Mouse (Mus musculus) cerebellum, adult 9-11 months (tissue): Measurements from ENCODE around the gene Tox2.
A peak's percentile ranks its signal among the peaks of the same experiment; 100 is the strongest.

Experiments used
- DNase-seq: peaks from one replicate; pipeline ENCODE4 v3.0.0; 2022

Gene Tox2

DNA sequence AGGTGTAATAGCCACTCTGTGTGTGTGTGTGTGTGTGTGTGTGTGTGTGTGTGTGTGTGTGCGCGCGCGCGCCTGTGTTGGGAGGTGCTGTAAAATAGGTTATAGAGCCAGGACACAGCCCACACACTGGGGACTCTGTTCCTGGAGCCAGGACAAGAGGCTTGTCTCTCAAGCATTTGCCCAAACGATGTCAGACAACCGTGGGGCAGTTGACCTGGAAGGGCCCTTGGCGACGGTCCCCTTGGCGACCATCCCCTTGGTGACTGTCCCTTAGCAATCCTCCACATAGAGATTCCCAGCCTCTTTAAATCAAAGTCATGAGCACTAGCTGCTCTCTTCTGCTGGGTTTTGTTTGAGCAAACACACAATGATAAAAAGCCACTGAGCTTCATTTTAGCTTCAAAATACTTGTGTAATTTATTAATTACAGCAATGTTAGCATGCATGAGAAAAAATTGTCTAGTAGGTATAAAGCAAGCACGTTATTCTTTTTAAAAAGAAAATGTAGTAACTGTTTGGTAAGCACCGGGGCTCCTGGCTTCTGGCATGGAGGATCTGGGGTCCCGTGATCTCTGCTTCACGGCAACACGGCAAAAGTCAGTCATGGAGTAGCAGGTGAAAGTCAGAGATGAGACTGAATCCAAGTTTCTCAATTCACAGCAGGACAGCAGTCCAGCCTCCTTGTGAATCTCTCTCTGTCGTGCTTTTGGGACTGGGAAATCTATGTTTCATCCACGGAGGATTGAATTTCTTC, 3.0 kb downstream of the Tox2 start:
- DNase-seq = peak; percentile 9

DNA sequence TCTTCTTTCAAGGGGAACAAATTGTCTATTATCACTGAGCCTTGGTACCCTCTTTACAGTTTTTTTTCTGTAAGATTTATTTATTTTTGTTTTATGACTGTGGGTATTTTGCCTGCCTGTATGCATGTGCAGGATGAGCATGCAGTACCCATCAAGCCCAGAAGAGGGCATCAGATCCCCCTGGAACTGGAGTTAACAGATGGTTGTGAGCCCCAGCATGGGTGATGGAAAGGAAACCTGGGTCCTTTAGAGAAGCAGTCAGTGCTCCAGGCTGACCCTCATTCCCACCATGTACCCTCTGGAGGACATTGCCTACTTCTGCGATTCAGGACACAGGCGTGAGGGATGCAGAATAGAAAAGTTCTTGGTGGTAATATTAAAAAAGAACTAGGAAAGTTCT, 4.4 kb downstream of the Tox2 start:
- no peak for DNase-seq

DNA sequence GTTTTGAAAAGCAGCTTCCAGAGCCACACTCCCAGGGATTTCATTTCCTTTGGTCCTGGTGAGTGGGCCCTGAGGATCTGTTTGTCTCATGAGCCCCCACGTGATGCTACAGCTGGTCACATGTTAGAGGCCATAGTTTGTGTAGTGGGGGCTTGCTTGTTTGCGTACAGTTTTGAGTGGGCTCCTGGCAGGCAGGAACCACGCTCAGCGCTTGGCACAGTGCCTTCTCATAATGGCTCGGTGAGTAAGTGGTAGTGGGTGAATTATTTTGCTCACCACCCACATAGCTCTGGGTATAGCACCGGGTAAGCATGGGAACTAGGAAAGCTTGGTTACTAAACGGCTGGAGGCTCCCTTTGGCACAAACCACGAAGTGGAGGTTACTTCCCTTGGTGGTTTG, 6.2 kb downstream of the Tox2 start:
- DNase-seq = no peak

DNA sequence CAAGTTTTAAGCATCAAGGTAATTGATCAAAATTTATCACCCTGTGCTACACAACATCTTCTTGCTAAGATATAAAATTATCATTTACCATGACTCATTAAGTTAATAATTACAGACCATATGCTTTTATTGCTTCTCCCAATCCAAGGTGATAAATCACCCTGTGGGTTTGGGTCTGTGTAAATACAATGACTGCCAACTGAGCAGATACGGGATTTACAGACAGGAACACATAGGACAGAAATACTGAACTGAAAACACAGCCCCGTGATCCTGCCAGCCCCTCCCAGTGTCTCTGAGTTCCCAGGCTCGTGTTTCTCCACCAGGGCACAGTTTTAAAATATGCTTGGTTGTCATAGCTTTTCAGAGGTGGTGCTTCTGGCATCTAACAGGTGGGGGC, 10.2 kb downstream of the Tox2 start:
- DNase-seq = no peak

DNA sequence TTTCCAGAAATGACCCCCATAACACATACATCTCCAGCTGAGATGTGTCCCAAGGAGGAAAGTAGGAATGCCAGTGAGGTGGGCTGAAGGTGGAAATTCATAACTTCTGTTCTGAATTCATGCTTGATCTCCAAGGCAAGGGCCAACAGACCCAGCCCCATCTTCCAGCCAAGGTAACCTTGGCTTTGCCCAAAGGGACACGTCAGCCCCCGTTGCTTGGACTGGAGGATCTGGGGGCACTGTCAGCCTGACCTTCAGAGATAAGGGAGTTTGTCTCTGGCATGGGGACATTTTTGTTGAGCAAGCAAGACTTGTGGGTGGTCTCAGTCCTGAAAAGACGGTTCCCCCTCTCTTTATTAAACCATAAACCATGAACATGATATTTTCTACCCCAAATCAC, 15.2 kb downstream of the Tox2 start:
- no peak for DNase-seq

DNA sequence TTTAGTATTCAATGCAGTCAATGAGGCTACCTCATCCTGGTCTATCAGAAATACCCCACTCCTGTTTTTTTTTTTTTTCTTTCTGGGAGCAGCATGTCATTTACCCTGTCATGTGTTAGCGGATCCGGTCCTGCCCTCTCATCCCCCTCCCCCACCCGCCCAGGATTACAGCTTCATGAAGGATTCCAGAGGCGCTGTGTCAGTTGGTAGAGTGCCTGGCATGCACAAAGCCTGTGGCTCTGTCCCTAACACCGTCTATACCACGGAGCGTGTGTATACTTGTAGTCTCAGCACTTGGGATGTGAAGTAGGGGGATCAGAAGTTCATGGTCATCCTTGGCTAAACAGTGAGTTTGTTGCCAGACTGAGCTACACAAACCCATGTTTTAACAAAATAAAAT, 15.6 kb downstream of the Tox2 start:
- DNase-seq = no peak

DNA sequence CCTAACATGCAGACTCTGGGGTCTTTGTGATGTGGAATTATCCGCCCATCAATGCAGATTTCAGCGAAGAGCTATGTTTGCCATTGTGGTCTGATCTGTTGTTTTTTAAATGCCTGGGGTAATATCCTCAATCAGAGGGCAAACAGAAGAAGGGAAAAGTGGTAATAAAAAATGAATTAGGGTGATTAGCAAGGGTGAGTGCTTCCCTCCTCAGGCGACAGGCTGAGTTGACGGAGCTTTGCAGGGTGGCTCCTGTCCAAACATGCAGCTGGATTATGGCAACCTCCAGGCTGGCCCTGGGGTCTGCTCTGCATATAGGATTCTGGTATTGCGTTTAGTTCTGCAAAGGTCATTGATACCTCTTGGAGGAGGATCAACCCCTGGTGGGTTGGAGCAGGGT, 16.5 kb downstream of the Tox2 start:
- no peak for DNase-seq

DNA sequence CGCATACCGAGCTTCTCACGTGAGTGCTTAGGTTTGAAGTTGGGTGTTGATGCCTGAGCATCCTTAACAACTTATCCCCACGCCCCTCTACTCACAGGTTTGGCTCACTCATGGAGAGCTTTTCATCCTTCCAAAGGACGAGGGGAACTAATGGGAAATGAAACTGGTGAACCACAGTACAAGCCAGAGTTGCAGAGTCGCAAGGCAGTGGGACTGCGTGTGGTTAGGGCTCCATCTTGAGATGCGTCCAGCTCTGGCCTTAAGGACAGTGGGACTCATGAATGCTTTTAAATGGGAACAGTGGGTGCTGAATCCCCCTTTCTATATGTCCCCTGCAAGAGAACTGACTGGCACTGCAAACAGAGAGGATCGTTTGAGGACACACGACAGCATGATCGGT, 17.8 kb downstream of the Tox2 start:
- DNase-seq = no peak

DNA sequence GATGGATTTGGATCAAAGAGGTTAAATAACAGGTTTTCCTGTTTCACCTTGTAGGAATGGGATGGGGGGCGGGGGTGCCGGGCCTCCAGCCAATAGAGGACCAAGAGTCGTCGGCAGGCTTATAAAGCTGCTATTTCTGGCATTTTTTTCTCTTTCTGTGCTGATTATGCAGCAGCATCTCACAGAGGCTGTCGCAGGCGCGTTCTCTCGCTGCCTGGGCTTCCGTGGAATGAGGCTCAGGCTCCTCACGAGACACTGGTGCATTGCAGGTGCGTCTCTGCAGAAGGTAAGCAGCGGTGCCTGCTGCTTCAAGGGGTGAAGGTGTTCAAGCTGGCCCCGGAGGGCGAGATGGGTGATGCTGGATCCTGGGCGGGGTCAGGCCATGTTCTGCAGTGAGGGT, 22.4 kb downstream of the Tox2 start:
- no peak for DNase-seq

DNA sequence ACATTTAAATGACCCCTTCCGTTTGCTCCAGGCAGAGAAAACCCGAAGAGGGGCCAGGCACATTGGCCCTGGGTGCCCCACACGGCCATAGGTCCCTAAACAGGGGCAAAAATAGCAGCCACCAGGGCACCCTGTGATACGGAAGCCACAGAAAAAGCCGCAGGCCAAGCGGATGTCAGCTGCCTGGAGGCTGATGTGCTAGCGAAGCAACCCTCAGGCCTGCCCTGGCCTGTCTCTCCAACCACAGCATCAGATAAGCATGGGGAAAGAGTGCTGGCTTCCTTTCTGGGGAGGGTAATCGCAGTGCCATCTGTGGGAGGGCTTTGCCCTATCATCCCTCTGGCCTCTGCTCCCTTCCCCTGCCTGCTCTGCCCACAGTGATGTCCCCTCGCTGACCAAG, 26.1 kb downstream of the Tox2 start:
- DNase-seq = no peak

DNA sequence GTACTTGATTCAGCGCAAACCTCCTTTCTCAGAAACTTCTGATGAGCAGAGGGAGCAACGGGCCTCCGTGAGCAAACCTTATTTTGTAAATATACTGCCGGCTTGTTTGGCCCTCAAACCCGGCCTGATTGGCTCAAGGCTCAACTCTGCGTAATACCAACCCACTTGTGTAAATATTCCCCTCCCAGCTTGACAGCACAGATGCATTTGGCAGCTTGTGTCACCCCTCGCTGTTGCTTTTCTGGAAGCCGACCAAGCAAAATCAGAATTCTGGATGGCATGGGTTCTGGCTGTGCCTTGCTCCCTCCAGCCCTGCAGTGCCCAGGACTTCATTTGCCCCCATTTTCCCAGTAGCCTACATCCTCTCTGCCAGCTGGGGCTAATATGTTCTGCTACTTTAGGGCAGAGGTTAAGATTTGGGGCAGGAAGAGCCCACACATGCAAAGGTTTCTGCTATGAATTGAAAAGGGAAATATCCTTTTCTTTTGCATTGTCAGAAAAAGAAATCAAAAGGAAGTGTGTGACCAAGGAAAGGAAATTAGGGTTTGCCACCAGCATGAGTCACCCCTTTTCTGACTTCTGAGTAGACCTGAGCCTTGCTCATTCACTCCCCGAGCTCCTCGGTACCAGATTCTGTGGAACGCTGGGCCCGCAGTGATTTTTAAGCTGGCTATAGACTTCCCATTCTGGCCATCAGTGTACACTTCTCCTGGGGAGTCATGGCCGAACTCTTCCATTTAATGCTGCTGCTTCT, 29.0 kb downstream of the Tox2 start:
- DNase-seq = no peak

DNA sequence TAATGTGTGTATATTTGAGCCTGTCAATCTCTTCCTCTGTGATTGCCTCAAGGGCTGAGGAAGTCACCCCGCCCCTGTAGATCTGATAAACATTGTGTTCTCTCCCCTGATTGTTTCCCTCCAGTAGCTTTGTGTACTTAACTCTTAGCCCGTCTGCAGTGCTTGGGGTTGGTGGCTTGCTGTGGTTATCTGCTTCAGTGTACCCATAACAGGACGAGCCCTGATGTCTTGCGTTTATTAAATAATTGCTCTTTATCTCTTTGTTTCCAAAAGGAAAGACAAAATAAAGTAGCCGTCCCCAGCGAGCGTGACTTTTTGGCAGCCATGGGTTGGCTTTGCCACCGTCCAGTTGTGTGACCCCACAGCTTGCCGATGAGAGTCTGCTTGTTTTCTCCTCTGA, 30.7 kb downstream of the Tox2 start:
- DNase-seq = no peak

DNA sequence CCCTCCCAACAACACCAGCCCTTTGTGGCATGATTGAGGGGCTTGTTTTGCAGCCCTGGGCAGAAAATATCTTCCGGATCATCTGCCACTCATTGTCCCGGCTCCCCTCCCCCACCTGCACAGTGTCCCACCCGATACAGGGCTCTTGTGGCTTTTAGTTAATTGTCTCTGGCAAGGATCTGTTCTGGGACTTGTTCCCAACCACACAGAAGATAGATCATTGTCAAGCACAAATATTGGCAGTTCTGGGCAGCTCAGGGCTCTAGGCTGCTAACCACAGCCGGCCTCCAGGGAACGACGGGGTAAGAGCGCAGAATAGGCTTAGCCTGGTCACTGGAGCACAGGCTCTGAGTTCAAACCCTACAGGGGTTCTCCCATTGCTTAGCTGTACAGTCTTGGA, 33.1 kb downstream of the Tox2 start:
- peak; percentile 6 for DNase-seq

DNA sequence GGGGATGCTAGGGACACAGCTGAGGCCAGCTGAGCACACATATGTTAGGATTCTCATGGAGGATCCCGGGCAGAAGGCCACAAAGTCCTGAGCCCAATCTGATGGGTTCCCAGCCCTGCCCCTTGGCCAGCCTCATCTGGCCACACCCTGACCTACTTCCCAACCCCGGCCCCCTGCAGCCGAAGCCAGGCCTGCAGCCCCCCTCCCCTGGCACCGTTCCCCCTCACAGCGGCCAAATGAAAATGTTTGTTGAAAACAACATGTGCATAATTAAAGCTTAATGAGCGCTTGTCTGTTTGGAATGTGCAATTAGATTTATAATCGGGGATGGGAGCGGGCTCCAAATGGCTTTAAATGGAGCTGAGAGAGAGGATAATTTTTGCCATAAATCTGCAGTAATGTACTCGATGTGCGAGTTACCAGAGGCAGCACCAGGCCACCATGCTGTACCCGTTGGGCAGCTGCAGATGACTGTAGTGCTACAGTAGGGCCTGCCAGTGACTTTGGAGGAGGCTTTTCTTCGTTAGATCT, 35.1 kb downstream of the Tox2 start:
- no peak for DNase-seq

DNA sequence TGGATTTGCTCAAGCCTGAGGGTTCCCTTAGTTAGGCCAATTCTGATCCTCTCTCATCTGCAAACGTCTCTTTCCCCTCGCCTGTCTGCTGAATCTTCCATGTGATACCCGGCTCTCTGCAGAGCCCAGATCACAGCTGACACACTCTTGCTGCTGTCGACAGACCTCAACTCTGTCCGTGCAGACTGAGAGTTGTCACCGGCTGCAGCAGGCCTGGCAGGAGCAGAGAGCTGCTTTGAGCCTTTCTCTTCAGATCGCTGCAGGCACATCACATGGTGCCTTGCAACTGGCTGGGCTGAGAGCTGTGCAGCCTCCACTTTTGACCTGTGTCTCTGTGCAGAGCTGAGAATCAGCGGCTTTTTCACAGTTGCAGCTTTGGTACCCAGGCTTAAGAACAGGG, 37.0 kb downstream of the Tox2 start:
- DNase-seq = no peak

DNA sequence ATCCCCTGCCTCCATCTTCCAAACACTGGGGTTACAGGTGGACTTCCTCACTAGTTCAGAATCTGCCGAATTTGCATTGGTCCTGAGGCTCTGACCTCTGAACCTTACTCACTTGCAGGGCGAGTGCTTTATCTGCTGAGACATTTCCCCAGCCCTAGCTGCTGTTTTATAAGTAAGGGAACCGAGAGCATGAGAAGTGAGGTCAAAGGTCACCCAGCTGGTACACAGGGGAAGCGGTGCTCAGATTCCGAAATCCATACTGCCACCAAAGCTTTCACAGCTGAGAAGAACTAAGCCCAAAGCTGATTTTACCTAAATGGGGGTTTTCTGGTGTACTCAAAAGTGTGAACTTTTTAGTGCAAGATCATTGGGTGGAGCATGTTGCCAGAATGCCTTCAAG, 38.9 kb downstream of the Tox2 start:
- no peak for DNase-seq

DNA sequence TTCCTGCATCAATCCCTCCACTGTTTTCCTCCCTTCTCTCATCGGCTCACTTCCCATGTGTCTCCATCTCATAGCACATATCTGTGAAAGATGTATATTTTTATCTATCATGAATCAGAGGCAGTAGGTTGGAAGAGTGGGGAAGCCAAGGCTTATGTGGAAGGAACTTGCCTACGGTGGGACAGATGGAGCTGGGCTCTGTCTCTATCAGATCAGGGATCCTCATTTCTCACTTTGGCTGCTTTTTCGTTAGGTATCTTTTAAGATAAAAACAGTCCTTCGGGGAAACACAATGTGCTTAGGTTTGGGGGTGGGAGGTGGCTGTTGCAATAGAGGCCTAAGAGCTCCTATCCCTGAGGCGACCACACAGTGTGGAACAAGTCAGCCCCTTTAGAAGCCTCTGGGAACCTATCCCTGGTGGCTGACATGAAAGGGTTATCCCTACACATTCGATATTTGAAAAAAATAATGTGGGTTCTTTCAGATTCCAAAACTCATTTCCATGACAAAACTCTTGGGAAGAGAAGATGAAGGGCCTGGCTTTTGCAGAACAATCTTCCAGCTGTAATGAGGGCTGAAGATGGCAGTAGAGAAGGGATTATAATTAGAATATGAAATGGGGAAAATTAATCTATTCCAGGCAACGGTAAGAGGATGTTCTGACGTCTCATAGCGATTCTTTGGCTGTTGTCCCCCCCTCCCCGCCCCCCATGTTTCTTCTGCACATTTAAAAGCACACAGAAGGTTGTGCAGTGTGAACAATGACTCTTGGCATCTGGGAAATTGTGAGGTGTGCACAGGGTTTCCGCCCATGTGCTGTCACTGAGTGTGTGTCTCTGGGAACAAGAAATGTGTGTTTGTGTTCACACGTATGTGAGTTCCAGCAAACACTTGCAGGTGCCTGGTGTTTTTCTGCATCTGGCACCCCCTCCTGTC, 41.3 kb downstream of the Tox2 start:
- no peak for DNase-seq

DNA sequence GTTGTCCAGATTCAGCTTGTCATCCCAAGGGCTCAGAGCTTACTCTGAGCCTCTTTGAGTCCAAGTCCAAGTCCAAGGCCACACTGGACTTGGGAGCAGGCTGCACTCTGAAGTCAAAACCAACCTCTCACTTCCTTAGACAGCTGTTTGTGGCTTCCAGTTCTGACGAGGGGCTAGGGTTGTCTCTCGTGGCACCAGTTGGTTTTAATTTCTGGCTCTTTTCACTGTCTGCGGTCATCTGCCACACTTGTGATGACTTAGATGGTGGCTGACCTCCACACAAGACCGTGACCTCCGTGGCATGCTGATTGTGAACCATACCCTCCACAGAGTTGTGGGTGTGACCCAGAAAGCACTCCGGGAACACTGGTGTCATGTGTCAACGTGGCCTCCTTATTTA, 46.0 kb downstream of the Tox2 start:
- no peak for DNase-seq

DNA sequence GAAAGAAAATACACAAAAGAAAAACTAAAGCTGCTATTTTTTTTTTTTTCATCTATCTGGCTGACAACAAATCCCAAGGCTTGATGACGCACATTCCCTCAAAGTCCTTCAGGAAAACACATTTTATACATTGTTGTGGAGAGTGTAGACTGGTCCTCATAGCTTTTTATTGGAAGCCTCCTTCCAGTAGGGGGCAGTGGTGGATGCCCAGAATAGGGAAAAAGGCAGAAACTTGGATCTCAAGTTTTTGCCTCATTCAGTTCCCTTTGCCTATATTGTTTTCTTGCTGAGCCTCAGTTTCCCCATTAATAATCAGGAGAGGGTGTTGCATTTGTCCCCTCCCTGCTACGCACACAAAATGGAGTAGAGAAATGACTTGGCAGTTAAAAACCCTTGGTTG, 49.7 kb downstream of the Tox2 start:
- DNase-seq = no peak

DNA sequence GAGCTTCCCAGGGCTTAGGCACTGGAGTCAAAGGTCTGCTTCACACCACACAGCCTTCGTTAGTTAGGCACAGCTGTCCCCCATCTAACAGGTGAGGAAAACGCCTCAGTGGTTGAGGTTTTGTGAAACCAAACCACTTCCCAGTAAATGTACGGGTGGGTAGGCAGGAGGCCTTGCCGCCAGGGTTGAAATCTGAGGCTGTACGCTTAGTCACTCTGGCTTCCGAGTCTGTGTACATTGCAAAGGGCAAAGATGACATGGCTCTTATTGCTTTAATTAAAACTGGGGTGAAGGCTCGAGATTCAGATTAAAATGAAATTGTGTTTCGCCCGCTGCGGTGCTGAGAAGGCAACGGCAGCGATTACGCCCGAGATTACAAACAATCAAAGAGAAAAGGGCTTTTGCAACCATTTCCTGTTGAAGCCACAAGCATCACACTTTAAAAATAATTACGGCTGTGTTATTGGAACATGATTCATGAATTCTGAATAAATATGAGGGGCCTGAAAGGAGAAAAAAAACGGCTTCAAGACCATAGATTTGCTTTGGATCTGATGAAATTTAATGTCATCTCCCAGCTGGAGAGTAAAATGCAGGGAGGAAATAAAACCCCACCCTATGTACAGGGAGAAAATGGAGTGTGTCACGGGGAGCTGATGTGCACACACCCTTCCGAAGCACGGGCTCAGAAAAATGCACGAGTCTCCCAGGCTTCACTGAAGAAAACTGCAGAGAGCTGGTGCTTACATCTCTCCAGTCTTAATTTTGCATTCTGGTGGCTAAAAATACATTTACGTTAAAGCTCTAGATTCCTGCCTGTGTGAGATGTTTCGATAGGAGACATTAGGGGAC, 50.5 kb downstream of the Tox2 start:
- DNase-seq = no peak

DNA sequence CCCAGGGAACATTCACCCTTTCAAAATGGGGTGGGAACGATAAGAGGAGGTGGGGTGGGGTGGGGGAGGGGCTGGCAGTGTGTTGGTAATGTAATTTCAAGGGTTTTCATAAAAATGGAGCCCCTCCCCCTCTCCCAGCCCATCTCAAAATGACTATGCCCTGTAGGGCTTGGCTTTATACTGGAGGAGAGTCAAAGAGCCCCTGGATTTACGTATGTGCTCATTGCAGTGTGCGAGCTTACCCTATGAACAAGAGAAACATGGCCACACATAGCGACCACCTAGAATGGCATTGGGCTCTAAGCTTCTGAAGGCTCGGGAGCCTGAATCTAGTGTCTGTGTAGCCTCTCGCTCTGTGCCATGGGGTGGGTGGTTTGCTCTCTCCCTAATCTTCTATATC, 51.3 kb downstream of the Tox2 start:
- DNase-seq = no peak

DNA sequence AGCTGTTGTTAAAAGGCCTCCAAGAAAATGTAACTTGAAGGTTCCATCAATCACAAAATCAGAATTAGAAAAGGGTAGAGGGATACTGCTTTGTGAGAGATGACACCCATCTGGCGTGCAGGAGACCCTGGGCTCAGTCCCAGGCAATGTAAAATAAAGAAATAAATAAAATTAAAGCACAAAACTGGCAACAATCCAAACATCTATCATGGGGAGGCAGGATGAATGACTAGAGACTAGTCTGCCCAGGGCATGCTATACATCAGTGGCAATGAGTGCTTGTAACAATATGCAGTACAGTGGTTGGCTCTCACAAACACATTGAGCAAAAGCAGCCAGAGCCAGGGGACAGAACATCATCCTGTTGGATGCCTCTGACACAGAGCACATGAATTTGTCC, 53.8 kb downstream of the Tox2 start:
- DNase-seq = no peak
